Mouse (Mus musculus) limb, embryonic 11.5 days (tissue): ENCODE results near the gene Isca2. TPM values are rescaled to one million over a fixed set of nuclear protein-coding genes. Genes with fewer than 3 reads are reported as not detected.

ENCODE experiments used
- ATAC-seq: fragments of 200-750 bp; cut with Nextera tagmentation; 2 replicates; pipeline ENCODE4 v1.8.0; 2017; ENCODE audit warnings: low read depth; ENCODE audit not compliant: insufficient number of reproducible peaks, low FRiP score, low TSS enrichment
- DNase-seq: peaks from one replicate; pipeline ENCODE4 v3.0.0-alpha.2; 2015; ENCODE audit warnings: low spot score
- H3K27ac ChIP-seq: fragments of 300-500 bp; sonication (generic); replicated peaks from 2 replicates; pipeline ENCODE4 v1.5.1; 2014; ENCODE audit warnings: low read depth, mild to moderate bottlenecking, low read length
- H3K27me3 ChIP-seq: fragments of 300-500 bp; sonication (generic); 2 replicates; pipeline ENCODE4 v1.6.1; 2014; ENCODE audit warnings: mild to moderate bottlenecking, low read length, mixed read lengths; ENCODE audit not compliant: control insufficient read depth, insufficient read depth
- H3K36me3 ChIP-seq: fragments of 300-500 bp; sonication (generic); 2 replicates; pipeline ENCODE4 v1.6.1; 2014; ENCODE audit warnings: mild to moderate bottlenecking, low read length, moderate library complexity, mixed read lengths; ENCODE audit not compliant: control insufficient read depth, insufficient read depth
- H3K4me1 ChIP-seq: fragments of 300-500 bp; sonication (generic); 2 replicates; pipeline ENCODE4 v1.6.1; 2014; ENCODE audit warnings: low read length, mixed read lengths; ENCODE audit not compliant: control insufficient read depth, insufficient read depth
- H3K4me2 ChIP-seq: fragments of 300-500 bp; sonication (generic); 2 replicates; pipeline ENCODE4 v1.6.1; 2014; ENCODE audit warnings: low read depth, mild to moderate bottlenecking, moderate library complexity; ENCODE audit not compliant: severe bottlenecking
- H3K4me3 ChIP-seq: fragments of 300-500 bp; sonication (generic); 2 replicates; pipeline ENCODE4 v1.5.1; 2014; ENCODE audit warnings: low read depth, low read length
- H3K9ac ChIP-seq: fragments of 300-500 bp; sonication (generic); 2 replicates; pipeline ENCODE4 v1.6.1; 2014; ENCODE audit warnings: mild to moderate bottlenecking, low read length
- H3K9me3 ChIP-seq: fragments of 300-500 bp; sonication (generic); 2 replicates; pipeline ENCODE4 v1.6.1; 2016; ENCODE audit warnings: low read length; ENCODE audit not compliant: control insufficient read depth
- WGBS: fragments of 180-500 bp; shearing (Covaris S2); extraction: QIAGEN DNeasy Blood & Tissue Kit; methylation state at CpG from one replicate; pipeline ENCODE4 v1.1.7; 2014; 5-methylcytosine and 5-hydroxymethylcytosine counted together
- polyA plus RNA-seq: library from polyadenylated mRNA; unstranded; fragments of >200 nt; fragmentation: Nextera tagmentation; extraction: Ambion mirVana; gene quantifications from 2 replicates; pipeline ENCODE4 v1.2.1, GENCODE M21; 2014

The Isca2 gene
- polyA plus RNA-seq, 1 experiment from 2014 or later = 121 TPM

DNA sequence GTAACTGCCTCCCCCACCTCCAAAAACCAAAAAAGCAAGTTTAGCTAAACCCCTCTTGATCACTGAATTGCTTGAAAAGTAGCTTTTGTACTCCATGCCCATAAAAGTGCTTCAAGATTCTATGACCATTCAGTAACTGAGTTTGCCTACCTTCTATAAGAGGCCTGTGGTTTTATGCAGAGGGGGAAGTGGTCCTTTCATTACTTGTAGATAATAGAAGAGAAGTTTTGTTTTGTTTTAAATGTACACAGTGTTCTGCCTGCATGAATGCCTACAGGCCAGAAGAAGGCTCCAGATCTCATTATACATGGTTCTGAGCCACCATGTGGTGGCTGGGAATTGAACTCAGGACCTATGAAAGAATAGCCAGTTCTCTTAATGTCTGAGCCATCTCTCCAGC is 3.2 kb downstream of the Isca2 start:
- DNase-seq = no peak
- H3K9ac ChIP-seq = no peak overlapping the region
- H3K36me3 ChIP-seq = no peaks in the 10 kb centered on the region
- H3K27me3 ChIP-seq = no peaks in the 10 kb centered on the region
- H3K4me2 ChIP-seq = no peak overlapping the region
- no peak overlapping the region for H3K4me3 ChIP-seq
- H3K4me1 ChIP-seq = no peaks in the 10 kb centered on the region; the same call in 1 of the 2 replicates
- H3K9me3 ChIP-seq = no peaks in the 10 kb centered on the region
- no peak for ATAC-seq
- H3K27ac ChIP-seq = no peak overlapping the region

DNA sequence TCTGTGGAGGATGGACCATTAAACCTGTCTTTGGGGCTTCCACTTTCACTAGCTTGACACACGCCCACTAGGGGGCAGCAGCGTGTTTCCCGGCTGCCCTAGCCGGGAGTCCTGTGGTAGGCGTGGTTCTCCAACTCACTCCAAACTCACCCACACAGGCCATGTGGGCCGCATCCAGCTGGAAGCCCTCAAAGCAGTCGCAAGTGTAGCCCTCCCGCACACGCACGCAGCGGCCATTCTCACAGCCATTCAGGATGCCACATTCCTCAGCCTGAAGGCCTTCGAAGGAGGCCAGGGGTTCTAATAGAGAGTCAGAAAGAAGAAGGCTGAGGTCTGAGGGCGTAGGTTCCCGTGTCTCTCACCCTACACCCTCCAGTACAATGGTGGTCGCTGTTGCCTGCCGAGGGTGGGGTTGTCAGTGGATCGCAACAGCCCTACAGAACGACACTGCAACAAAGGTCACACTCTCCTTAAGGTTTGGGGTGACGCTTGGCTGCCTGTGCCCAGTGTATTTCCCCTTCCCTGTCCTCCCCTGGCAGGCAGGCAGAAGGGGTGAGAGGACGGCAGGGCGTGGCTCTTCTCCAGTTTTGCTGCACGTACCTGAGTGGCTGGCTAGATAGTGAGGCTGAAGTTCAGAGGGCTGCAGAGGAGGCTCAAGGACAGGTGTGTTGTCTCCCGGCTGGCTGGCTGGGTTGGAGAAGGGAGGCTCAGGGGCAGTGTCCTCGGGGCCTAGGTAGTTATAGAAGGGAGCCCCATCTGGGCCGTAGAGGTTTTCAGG is 11.7 kb downstream of the Isca2 start:
- Histone ChIP-seq H3K27ac (no peak overlapping the region), H3K9ac (0 out of 2 replicates have a peak overlapping the region, but pooled peaks have one; percentile 14)

DNA sequence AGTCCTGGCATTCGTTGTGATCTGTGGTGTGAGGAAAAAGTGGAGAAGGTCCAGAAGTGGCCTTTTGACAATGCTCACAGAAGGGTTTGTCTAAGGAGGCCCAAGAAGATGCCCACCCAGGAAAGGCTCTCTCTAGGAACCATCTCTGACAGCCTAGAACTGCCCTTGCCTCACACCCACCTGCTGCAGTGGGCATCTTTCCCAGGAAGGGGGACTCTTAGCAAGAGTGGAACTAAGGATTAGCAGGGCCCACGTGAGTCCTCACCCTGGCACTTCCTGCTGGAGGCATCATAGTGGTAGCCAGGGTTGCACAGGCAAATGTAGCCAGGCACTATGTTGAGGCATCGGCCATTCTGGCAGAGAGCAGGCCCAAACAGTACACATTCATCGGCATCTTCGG is 13.0 kb downstream of the Isca2 start:
- no peaks in the 10 kb centered on the region for H3K36me3 ChIP-seq
- ATAC-seq = no peak

More for the DNA sequence above, 11.7 kb downstream of the Isca2 start:
- Histone ChIP-seq H3K4me3 (no peak overlapping the region), H3K27me3 (no peaks in the 10 kb centered on the region), H3K4me1 (peaks cover 5% of the 10 kb centered on the region; the same call in 1 of the 2 replicates), H3K4me2 (0 out of 2 replicates have a peak overlapping the region, but pooled peaks have one; percentile 25), H3K9me3 (no peaks in the 10 kb centered on the region), H3K36me3 (no peaks in the 10 kb centered on the region)
- 35% methylated on average over 25 of the region's 25 CpGs for WGBS
- peak; percentile 95 for DNase-seq
- ATAC-seq = peak; percentile 73

DNA sequence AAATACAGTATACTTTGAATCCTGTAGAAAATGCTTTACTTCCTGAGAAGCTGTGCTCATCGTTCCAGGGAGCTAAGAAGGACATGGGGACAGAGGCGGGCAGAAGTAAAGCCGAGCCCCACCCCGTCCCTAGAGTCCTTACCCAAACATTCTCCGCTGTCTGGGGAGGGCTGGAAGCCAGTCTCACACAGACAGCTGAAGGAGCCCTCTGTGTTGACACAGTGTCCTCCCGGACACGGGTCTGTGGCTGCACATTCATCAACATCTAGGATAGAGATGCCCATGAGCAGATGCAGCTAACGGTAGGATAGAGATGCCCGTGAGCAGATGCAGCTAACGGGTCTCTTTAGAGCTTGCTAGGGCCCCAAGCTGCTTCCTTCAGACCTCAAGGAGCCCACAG is 17.8 kb downstream of the Isca2 start:
- no peaks in the 10 kb centered on the region for H3K36me3 ChIP-seq
- no peaks in the 10 kb centered on the region for H3K9me3 ChIP-seq
- WGBS = 70% methylated on average over 10 of the region's 10 CpGs
- no peak overlapping the region for H3K27ac ChIP-seq
- no peak overlapping the region for H3K4me3 ChIP-seq
- no peak for ATAC-seq
- H3K4me2 ChIP-seq = no peak overlapping the region
- DNase-seq = no peak
- H3K4me1 ChIP-seq = 0 out of 2 replicates have a peak, but pooled peaks cover 4% of the 10 kb centered on the region
- H3K27me3 ChIP-seq = no peaks in the 10 kb centered on the region
- H3K9ac ChIP-seq = no peak overlapping the region

More for the DNA sequence above, 13.0 kb downstream of the Isca2 start:
- H3K27ac ChIP-seq = no peak overlapping the region
- H3K4me2 ChIP-seq = no peak overlapping the region
- DNase-seq = no peak
- no peaks in the 10 kb centered on the region for H3K27me3 ChIP-seq
- H3K9ac ChIP-seq = no peak overlapping the region
- no peaks in the 10 kb centered on the region for H3K9me3 ChIP-seq
- 77% methylated on average over 5 of the region's 5 CpGs for WGBS
- H3K4me3 ChIP-seq = no peak overlapping the region
- H3K4me1 ChIP-seq = peaks cover 7% of the 10 kb centered on the region; the same call in 1 of the 2 replicates

GRCm38 (mm10) chr12:84792629-84793028 is 19.6 kb downstream of the Isca2 start:
- Histone ChIP-seq H3K9ac (no peak overlapping the region), H3K4me1 (0 out of 2 replicates have a peak, but pooled peaks cover 4% of the 10 kb centered on the region), H3K9me3 (no peaks in the 10 kb centered on the region), H3K4me2 (no peak overlapping the region), H3K36me3 (no peaks in the 10 kb centered on the region), H3K27me3 (no peaks in the 10 kb centered on the region), H3K4me3 (no peak overlapping the region), H3K27ac (no peak overlapping the region)
- WGBS = 83% methylated on average over 4 of the region's 4 CpGs
- DNase-seq (no peak), ATAC-seq (no peak)

GRCm38 (mm10) chr12:84794647-84795046 is 21.6 kb downstream of the Isca2 start:
- H3K36me3 ChIP-seq = no peaks in the 10 kb centered on the region
- no peaks in the 10 kb centered on the region for H3K27me3 ChIP-seq
- H3K27ac ChIP-seq = no peak overlapping the region
- H3K4me2 ChIP-seq = no peak overlapping the region
- H3K9ac ChIP-seq = no peak overlapping the region
- no peaks in the 10 kb centered on the region for H3K9me3 ChIP-seq
- H3K4me1 ChIP-seq = 0 out of 2 replicates have a peak, but pooled peaks cover 4% of the 10 kb centered on the region
- no peak overlapping the region for H3K4me3 ChIP-seq
- ATAC-seq = no peak
- no peak for DNase-seq
- 86% methylated on average over 8 of the region's 8 CpGs for WGBS

DNA sequence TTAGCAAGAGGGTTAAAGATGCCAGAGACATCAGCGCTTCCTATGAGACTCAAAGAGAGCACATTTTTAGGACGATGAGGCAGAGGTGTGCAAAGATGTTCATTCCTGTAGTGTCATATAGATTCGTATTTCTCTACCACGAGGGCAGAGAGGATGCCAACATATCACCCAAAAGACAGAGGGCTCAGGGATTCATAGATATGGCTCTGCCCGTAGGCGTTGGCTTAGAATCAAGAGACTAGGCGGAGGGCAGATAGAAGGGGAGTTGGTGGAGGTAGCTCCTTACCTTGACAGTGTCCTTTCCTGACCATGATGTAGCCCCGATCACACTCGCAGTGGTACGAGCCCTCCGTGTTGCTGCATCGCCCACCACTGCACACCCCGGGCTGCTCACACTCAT is 26.0 kb downstream of the Isca2 start:
- Histone ChIP-seq H3K36me3 (no peaks in the 10 kb centered on the region), H3K4me2 (no peak overlapping the region), H3K9ac (no peak overlapping the region), H3K27ac (no peak overlapping the region), H3K27me3 (no peaks in the 10 kb centered on the region), H3K9me3 (no peaks in the 10 kb centered on the region), H3K4me1 (no peaks in the 10 kb centered on the region), H3K4me3 (no peak overlapping the region)
- no peak for DNase-seq
- ATAC-seq = no peak
- WGBS = 94% methylated on average over 13 of the region's 13 CpGs

DNA sequence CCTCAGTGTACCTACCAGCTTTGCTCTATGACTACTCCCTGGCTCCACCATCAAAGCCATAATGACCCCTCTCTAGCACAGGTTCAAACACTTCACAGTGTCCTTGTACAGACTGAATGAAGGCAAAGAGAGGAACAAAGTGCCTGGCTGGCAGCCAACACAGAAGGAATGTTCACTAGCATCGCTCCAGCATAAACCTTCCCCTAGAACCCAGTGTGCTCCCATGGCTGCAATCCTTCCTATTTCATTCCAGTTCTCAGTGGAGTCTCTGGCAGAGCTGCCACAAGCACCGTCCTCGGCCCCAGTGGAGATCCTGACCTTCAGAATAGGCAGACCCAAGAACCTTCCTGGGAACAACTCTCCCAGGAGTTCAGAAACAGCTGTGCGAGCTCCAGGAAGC is 27.4 kb downstream of the Isca2 start:
- H3K4me3 ChIP-seq = no peak overlapping the region
- H3K4me2 ChIP-seq = no peak overlapping the region
- no peak for DNase-seq
- no peaks in the 10 kb centered on the region for H3K36me3 ChIP-seq
- 83% methylated on average over 4 of the region's 4 CpGs for WGBS
- no peaks in the 10 kb centered on the region for H3K9me3 ChIP-seq
- no peak overlapping the region for H3K27ac ChIP-seq
- no peak overlapping the region for H3K9ac ChIP-seq
- ATAC-seq = no peak
- H3K27me3 ChIP-seq = no peaks in the 10 kb centered on the region
- no peaks in the 10 kb centered on the region for H3K4me1 ChIP-seq
